Mouse (Mus musculus) adrenal gland, postnatal 36 days (tissue): ENCODE measurements around the gene Fgf8. TPM values are rescaled to one million over a fixed set of nuclear protein-coding genes. Genes with fewer than 3 reads are reported as not detected.

ENCODE experiments used
- DNase-seq, 2 experiments: peaks; one replicate each; pipeline ENCODE4 v3.0.0; 2021; ENCODE audit warnings: mixed read lengths in 1 of 2
- total RNA-seq, 2 experiments: library from RNA; stranded (reverse); gene quantifications; 2 replicates each; pipeline ENCODE4 v1.2.3; 2021

Gene Fgf8
- total RNA-seq, 2 experiments from 2014 or later: not detected

DNA sequence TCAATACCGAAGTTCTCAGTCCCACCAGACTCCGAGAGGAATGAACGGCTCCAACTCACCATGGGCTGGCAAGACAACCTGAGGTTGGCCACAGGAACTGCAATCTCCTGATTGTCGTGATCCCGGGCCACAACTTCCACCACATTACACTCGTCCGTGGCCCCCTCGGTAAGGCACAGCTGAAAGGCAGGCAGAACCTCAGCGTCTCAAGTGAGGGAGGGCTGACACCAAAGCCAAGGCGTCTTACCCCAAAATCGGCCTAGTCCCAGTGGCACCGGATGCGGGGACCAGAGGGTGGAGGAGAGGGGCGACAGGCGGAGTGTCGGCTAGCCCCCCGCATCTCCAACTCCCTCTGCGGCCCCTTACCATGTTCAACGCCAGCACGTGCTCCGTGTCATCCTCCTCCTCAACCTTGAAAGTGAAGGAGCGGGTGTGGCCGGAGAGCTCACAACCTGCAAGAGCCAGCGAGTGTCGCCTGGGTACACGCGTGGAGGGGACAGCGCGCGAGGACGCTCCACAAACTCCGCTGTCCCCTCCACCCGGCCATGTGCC lies 6.1 kb upstream of the Fgf8 start:
- peak; percentile 29 for DNase-seq

- DNase-seq: peak in 1 of 2 experiments; percentile 7
Observed at GRCm38 (mm10) chr19:45748206-45748605, 5.5 kb upstream of the Fgf8 start.

DNA sequence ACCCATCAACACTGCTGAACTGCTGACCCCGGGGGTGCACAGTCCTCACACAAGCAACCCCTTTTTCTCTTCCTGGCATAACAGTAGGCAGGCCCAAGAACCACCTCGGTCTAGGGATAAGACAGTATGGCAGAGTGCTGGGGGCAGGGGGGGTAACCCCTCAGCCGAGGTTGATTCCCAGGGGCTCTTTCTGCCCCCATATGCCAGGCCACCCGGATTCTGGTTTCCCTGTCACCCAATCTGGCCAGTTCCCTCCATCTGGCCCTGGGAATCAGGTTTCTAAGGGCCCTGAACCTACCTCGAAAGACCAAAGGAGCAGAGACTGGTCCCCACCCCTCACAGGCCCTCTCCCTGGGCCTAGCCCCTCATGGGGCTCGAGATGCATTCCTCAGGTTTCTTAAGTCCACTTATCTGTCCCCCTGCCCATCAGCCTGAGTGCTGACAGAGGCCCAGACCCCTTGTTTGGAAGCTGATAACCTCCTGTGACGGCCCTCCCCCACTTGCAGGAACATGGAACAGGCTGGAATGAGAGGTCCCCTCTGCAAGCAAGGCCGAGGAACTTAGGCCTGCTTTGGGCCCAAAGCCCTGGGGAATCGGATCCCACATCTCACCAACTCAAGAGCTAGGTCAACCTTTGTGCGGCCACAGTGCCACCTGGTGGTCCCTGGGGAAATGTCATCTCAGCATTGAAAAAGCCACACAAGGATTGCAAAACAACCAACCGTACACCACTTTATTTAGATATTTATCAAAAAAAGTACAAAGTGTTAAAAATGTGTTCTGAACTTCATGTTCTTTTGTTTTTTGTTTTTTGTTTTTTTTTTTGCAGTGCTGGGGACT lies 4.5 kb upstream of the Fgf8 start:
- DNase-seq: peak; percentile 86 to 89

GRCm38 (mm10) chr19:45746153-45747020 lies 3.7 kb upstream of the Fgf8 start:
- DNase-seq: peak; percentile 79 to 84

GRCm38 (mm10) chr19:45745344-45746152 lies 2.8 kb upstream of the Fgf8 start:
- no peak for DNase-seq

DNA sequence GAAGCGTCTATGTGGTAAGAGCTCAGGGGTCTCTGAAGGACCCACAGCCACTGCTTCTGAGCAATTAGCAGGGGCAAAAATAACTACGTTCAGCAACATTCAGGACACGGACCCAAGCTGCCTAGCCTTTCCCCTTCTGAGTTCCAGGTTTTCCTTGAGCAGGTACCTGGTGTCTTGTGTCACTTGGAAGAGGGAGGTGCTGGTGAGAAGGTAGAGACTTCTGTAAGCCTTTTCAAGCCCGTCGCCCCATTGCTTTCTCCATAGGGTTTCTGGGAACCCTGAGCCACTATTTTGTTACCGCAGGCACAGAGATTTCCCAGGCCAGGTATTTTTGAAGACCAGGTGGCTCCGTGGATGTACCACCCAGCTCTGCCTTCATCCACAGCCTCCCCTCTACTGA lies 904 bp upstream of the Fgf8 start:
- no peak for DNase-seq

- no peak for DNase-seq
Observed at GRCm38 (mm10) chr19:45742984-45743575, 365 bp upstream of the Fgf8 start.

DNA sequence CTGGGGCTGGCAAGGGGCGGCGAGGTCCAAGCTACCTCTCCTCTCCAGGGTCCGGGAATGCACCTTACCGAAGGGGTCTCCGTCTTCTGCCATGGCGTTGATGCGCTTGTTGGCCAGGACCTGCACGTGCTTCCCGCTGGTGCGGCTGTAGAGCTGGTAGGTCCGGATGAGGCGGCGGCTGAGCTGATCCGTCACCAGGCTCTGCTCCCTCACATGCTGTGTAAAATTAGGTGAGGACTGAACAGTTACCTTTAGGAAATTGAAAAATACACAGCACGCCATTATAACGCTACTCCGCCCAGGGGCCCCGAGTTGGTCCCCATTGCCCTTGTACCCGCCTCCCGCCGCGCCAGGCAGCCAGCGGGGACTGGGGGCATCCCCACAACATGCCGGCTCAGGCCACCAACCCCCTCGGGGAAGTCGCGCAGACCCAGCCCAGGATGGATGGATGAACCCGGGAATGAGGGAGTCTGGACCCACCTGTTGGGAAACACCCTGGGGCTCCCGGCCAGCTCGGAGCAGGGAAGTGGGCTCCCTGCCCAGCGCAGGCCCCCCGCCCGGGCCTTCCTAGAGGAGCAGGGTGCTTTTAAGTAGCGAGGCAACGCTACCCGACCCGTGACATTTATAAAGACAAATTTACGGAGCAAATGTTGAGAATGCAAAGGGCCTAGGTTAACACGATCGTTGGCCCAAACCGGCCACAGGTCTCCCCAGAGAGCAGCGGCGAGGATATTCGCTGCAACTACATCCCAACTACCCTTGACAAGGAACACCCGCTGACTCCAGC lies 1.1 kb downstream of the Fgf8 start:
- DNase-seq: no peak

DNA sequence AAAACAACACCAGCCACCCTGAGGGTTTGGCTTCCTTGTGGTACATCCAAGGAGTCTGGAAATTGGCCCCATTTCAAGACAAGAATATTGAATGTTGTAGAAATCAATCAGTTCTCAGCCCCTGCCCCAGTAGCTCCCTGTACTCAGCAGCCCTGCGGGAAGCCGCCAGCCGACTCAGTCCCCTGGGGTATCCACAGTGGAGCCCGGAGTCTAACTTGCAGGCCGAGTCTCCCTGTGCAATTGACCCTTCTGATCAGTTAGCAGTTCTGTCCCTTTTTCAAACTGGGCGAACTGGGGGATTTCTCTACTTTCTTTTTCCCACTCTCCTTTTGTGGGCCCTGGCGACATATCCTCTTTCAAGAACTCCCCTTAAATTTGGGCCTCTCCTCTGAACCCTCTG lies 1.9 kb downstream of the Fgf8 start:
- no peak for DNase-seq

GRCm38 (mm10) chr19:45740233-45740632 lies 2.5 kb downstream of the Fgf8 start:
- no peak for DNase-seq

DNA sequence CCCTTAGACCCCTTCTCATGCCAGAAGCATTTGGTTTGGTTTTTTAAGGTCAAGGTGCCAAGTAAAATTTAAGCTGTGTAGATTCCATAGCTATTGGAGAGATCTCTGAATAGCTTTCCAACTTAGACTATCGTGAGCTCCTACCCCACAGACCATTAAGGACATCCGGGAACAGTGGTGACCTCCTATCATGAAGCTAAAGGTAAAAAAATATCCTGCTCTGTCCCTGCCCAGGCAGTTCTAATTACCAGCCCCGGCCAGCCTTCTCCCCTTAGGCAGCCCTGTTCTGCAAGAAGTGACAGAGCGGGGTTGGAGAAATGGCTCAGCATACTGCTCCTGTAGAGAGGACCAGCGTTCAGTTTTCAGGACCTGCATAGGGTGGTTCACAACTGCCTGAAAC lies 4.2 kb downstream of the Fgf8 start:
- DNase-seq: no peak

DNA sequence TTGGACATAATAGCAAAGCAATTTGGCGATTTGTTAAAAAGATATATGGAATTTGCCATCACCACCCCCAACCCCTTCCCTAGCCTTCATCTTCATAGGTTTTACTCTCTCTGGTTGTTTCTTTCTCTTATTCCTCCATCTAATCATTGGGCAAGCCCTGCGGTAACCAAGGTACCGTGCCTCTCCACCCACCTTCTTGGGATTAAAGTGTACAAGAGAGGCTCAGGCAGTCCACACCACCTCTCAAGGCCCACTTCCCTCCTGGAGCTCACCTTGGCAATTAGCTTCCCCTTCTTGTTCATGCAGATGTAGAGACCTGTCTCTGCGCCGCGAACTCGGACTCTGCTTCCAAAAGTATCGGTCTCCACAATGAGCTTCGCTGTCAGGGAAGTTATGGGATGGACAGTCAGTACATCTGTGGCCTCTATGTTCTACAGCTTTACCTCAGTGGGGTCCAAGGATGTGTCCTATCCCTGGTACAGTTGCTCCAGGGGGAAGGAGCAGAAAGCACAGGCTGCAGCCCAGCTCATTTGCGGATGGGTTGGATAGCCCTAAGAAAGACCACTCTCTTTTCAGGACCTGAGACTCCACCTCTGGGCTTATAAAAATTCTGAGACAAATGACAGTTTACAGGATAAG lies 4.8 kb downstream of the Fgf8 start:
- no peak for DNase-seq

DNA sequence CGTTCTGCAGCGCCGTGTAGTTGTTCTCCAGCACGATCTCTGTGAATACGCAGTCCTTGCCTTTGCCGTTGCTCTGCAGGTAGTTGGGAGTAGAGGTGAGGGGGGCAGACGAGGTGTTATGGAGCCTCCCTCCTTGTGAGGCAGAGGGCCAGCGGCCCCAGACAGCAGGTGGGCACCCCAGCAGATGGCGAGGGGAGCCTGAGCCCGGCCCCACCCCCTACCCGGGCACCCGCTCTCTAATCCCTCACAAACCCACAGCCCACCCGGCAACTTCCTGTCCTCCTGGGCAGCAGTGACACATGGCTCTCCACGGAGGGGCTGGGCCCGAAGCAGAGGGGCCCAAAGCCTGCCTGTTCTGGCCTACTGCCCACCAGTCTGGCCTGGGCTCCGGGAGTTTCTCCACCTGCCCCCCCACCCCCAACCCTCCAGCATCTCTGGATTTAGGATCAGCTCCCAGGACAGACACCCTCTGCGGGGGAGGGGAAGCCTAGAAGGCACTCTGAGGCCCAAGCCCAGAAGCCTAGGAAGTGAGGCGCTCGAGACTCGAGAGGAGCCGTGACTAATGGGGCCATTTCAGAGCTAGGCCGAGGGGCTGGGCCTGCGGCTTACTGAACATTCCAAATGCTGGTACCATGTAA lies 5.4 kb downstream of the Fgf8 start:
- DNase-seq: no peak

GRCm38 (mm10) chr19:45736855-45737207 lies 5.9 kb downstream of the Fgf8 start:
- DNase-seq: peak; percentile 66

GRCm38 (mm10) chr19:45736241-45736640 lies 6.5 kb downstream of the Fgf8 start:
- DNase-seq: no peak

DNA sequence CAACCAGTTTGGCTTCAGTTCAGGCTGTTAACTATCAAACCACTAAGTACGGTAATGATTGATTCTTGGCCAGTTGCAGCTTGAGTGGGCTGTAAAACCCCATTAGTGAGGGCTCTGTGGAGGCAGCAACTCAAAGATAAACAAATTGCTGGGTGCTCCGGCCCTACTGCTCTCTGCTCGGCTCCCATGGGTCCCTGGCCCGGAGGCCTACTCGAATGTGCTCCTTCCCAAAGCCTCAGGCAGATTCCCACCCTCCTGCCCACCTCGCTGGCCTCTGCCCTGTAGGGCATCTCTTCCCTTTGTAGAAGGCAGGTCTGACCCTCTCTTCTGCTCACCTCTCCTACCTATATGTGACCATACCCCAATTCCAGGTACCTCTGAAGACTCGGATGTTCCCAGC lies 8.0 kb downstream of the Fgf8 start:
- DNase-seq: no peak

GRCm38 (mm10) chr19:45734191-45734590 lies 8.5 kb downstream of the Fgf8 start:
- DNase-seq: no peak

DNA sequence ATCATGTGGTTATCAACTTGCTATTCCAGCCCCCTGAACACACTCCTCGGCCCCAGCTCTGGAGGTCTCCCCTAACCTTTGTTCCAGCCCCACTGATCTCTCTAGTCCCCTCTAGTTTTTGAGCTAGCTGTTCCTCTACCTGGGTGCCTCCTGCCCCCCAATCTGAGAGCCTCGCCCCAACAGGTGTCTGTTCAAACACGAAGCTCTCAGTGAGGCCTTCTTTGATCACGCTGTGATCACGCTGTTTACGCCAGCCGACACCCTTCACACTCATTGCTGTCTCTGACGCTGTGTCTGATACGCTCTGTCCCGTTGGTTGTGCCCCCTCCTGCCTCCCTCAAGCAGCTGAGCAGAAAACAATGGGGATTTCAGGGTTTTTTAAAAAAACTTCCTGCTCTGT lies 9.2 kb downstream of the Fgf8 start:
- DNase-seq: no peak

GRCm38 (mm10) chr19:45731658-45732057 lies 11.1 kb downstream of the Fgf8 start:
- no peak for DNase-seq

DNA sequence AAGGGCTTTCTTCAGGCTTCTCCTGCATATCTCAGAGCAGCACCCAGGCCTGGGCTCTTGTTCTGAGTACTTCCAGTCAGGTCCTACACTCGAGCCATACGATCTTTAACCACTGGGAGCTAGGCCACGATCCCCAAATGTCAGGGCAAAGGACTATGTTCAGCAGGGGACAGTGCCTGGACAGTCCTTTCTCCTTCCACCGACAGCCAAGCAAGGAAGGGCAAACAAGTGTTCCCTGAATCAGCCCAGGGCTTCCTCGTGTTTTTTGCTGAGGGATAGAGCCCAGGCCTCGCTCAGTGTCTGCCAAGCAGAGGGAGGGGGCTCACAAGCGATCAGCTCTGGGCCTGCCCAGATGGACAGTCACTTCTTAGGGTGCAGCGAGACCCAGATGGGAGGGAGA lies 12.7 kb downstream of the Fgf8 start:
- no peak for DNase-seq
